Mouse (Mus musculus) olfactory bulb, adult 2 months (tissue): ENCODE data around the gene Gjb2. TPM values are rescaled to one million over a fixed set of nuclear protein-coding genes. Genes with fewer than 3 reads are reported as not detected.

Experiments
- H3K27ac ChIP-seq: fragments of 200-500 bp; 2 replicates; pipeline ENCODE4 v1.5.1; 2012; ENCODE audit warnings: low read depth, low read length; ENCODE audit not compliant: insufficient read depth
- H3K4me1 ChIP-seq: fragments of 200-500 bp; 2 replicates; pipeline ENCODE4 v1.6.1; 2012; ENCODE audit warnings: low read length; ENCODE audit not compliant: control insufficient read depth, insufficient read depth
- H3K4me3 ChIP-seq: fragments of 200-500 bp; 2 replicates; pipeline ENCODE4 v1.5.1; 2012; ENCODE audit warnings: mild to moderate bottlenecking, low read depth, low read length, moderate library complexity; ENCODE audit not compliant: insufficient read depth
- CTCF ChIP-seq: fragments of 200-500 bp; IDR thresholded peaks from 2 replicates; pipeline ENCODE4 v1.5.1; 2012; ENCODE audit warnings: low read depth, mild to moderate bottlenecking, low read length, moderate library complexity; ENCODE audit not compliant: insufficient read depth
- POLR2A ChIP-seq: fragments of 200-500 bp; IDR thresholded peaks from 2 replicates; pipeline ENCODE4 v1.6.1; 2012; ENCODE audit warnings: mild to moderate bottlenecking, low read depth, low read length, moderate library complexity; ENCODE audit not compliant: insufficient read depth
- WGBS: fragments of 180-500 bp; shearing (Covaris S2); methylation state at CpG from one replicate; pipeline ENCODE4 v1.1.7; 2018; 5-methylcytosine and 5-hydroxymethylcytosine counted together
- polyA plus RNA-seq: library from polyadenylated mRNA; stranded (reverse); fragments of >200 nt; gene quantifications from 2 replicates; pipeline ENCODE4 v1.2.4, GENCODE M21; 2012; ENCODE audit warnings: low replicate concordance; ENCODE audit not compliant: missing spikeins, insufficient read depth, insufficient read length

Gene Gjb2
- polyA plus RNA-seq, 1 experiment, result not detected

DNA sequence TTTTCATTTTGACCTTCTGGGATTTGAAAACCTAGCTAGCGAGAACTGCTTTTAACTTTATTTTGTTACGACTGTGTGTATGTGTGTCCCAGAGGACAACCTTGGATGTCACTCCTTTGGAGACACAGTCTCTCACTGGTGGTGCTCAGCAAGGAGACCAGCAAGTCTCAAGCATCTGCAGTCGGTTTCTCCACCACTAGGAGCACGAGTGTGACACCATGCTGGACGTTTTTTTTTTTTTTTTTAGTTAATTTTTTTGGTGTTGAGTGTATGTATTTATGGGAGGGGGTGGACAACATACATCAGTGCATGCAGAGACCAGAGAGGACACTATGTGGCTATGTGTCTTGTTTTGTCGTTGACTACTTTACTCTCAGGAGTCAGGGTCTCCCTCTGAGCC lies 51.8 kb downstream of the Gjb2 start:
- TF ChIP-seq CTCF (no peak), POLR2A (no peak)
- H3K4me1 ChIP-seq, result peaks cover 7% of the 10 kb centered on the region
- 66% methylated on average over 6 of the region's 6 CpGs for WGBS

More for the DNA sequence above, 51.8 kb downstream of the Gjb2 start:
- Histone ChIP-seq H3K27ac (no peak overlapping the region), H3K4me3 (no peak overlapping the region)

Other genes starting within 250 kb of the Gjb2 start
- 233 and 330 TPM in 2 replicates for gene Zmym2, start 218.0 kb downstream of the Gjb2 start, polyA plus RNA-seq
- not detected in 2 replicates for gene Gja3, start 46.6 kb downstream of the Gjb2 start, polyA plus RNA-seq
- not detected in 2 replicates for gene Gm4491, start 11.2 kb upstream of the Gjb2 start, polyA plus RNA-seq
- gene Gjb6, start 28.9 kb upstream of the Gjb2 start, polyA plus RNA-seq, result not detected in 2 replicates